Mouse (Mus musculus) cerebellum, adult 2 months (tissue): ENCODE results near the gene Ccdc194.

Experiments used
- CTCF ChIP-seq: fragments of 200-500 bp; IDR thresholded peaks from 2 replicates; pipeline ENCODE4 v1.5.1; 2011; ENCODE audit warnings: low read depth, mild to moderate bottlenecking, control low read depth, low read length, moderate library complexity, borderline replicate concordance; ENCODE audit not compliant: insufficient read depth
- POLR2A ChIP-seq: fragments of 200-500 bp; IDR thresholded peaks from 2 replicates; pipeline ENCODE4 v1.6.1; 2011; ENCODE audit warnings: low read length, control low read depth, borderline replicate concordance; ENCODE audit not compliant: insufficient read depth

GRCm38 (mm10) chr8:71547590-71547989 lies 22.1 kb upstream of the Ccdc194 start:
- TF ChIP-seq CTCF (no peak), POLR2A (no peak)
